Mouse (Mus musculus) midbrain, embryonic 14.5 days (tissue): ENCODE data around the gene Klc1. TPM values are rescaled to one million over a fixed set of nuclear protein-coding genes. Genes with fewer than 3 reads are reported as not detected.
A peak's percentile ranks its signal among the peaks of the same experiment; 100 is the strongest.

Source experiments
- ATAC-seq: fragments of 200-750 bp; cut with Nextera tagmentation; 2 replicates; pipeline ENCODE4 v1.8.0; 2017; ENCODE audit warnings: moderate number of reproducible peaks, moderate library complexity; ENCODE audit not compliant: low FRiP score, low TSS enrichment
- DNase-seq: peaks from one replicate; pipeline ENCODE4 v3.0.0-alpha.2; 2015
- H3K27ac ChIP-seq: fragments of 300-500 bp; sonication (generic); replicated peaks from 2 replicates; pipeline ENCODE4 v1.5.1; 2014; ENCODE audit warnings: mild to moderate bottlenecking, low read depth, low read length, moderate library complexity
- H3K27me3 ChIP-seq: fragments of 300-500 bp; sonication (generic); 2 replicates; pipeline ENCODE4 v1.6.1; 2014; ENCODE audit warnings: low read length, control low read depth, mixed read lengths; ENCODE audit not compliant: control insufficient read depth, insufficient read depth
- H3K36me3 ChIP-seq: fragments of 300-500 bp; sonication (generic); 2 replicates; pipeline ENCODE4 v1.6.1; 2014; ENCODE audit warnings: low read length, control low read depth; ENCODE audit not compliant: control insufficient read depth, insufficient read depth
- H3K4me1 ChIP-seq: fragments of 300-500 bp; sonication (generic); 2 replicates; pipeline ENCODE4 v1.6.1; 2014; ENCODE audit warnings: mild to moderate bottlenecking, antibody characterized with exemption, low read length, control low read depth; ENCODE audit not compliant: control insufficient read depth, insufficient read depth
- H3K4me2 ChIP-seq: fragments of 300-500 bp; sonication (generic); 2 replicates; pipeline ENCODE4 v1.6.1; 2014; ENCODE audit warnings: mild to moderate bottlenecking, low read length, moderate library complexity
- H3K4me3 ChIP-seq: fragments of 300-500 bp; sonication (generic); replicated peaks from 2 replicates; pipeline ENCODE4 v1.5.1; 2014; ENCODE audit warnings: low read depth, low read length
- H3K9ac ChIP-seq: fragments of 300-500 bp; sonication (generic); replicated peaks from 2 replicates; pipeline ENCODE4 v1.6.1; 2014; ENCODE audit warnings: mild to moderate bottlenecking, low read length, moderate library complexity
- H3K9me3 ChIP-seq: fragments of 300-500 bp; sonication (generic); 2 replicates; pipeline ENCODE4 v1.6.1; 2016; ENCODE audit warnings: low read length, control low read depth, mixed read lengths; ENCODE audit not compliant: control insufficient read depth
- WGBS: fragments of 180-500 bp; shearing (Covaris S2); extraction: QIAGEN DNeasy Blood & Tissue Kit; methylation state at CpG from one replicate; pipeline ENCODE4 v1.1.7; 2014; 5-methylcytosine and 5-hydroxymethylcytosine counted together
- polyA plus RNA-seq: library from polyadenylated mRNA; unstranded; fragments of >200 nt; fragmentation: Nextera tagmentation; extraction: Ambion mirVana; gene quantifications from 2 replicates; pipeline ENCODE4 v1.2.1, GENCODE M21; 2014

The Klc1 gene
- polyA plus RNA-seq, 1 experiment from 2014 or later, result 628 TPM

GRCm38 (mm10) chr12:111722654-111723053 lies 36.0 kb upstream of the Klc1 start:
- DNase-seq (peak; percentile 52), ATAC-seq (no peak)
- 75% methylated on average over 9 of the region's 9 CpGs for WGBS
- Histone ChIP-seq H3K9ac (no peak overlapping the region), H3K4me2 (no peak overlapping the region), H3K9me3 (no peaks in the 10 kb centered on the region), H3K36me3 (peaks cover 25% of the 10 kb centered on the region), H3K27ac (no peak overlapping the region), H3K4me1 (no peaks in the 10 kb centered on the region), H3K27me3 (no peaks in the 10 kb centered on the region), H3K4me3 (no peak overlapping the region)

DNA sequence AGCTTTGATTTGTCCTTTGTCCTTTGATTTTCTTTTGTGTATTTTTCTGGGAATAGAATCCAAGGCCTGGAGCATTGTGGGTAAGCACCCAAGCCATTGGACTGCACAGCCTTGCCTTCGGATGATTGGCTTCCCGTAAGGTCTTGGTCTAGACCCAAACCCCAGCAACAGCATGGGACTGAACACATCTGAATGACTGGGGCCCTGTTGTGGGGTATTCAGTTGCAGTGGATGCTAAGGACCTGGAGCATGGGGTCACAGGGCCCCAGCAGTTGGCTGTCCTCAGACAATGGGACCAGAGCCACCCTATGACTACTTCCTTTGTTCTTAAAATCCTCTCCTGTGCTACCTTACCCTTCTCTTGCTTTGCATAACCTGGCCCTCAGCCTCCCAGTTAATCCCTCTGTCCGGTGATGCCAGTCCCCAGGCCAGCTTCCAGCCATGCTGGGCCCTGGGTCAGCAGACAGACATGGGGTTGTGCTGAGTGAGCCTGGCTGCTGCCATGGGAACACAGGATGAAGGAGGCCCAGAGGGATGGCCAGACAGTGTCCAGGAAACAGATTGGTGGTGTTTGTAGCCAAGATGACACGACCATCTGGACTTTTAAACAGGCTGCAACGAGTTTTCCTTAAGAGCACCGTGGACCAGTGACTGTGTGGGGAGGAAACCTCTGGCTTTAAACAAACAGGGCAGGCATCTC lies 33.9 kb upstream of the Klc1 start:
- Histone ChIP-seq H3K9me3 (no peaks in the 10 kb centered on the region), H3K27me3 (no peaks in the 10 kb centered on the region), H3K4me3 (no peak overlapping the region), H3K4me2 (no peak overlapping the region), H3K27ac (peak overlapping the region; percentile 41; the same call in 1 of the 2 replicates), H3K4me1 (no peaks in the 10 kb centered on the region), H3K9ac (no peak overlapping the region; the same call in 1 of the 2 replicates), H3K36me3 (peaks cover 36% of the 10 kb centered on the region)
- ATAC-seq, result no peak
- DNase-seq, result peak; percentile 21
- 23% methylated on average over 6 of the region's 6 CpGs for WGBS

GRCm38 (mm10) chr12:111725338-111726121 lies 33.1 kb upstream of the Klc1 start:
- Histone ChIP-seq H3K27me3 (no peaks in the 10 kb centered on the region), H3K4me3 (no peak overlapping the region), H3K9ac (no peak overlapping the region), H3K27ac (0 out of 2 replicates have a peak overlapping the region, but pooled peaks have one; percentile 8), H3K9me3 (no peaks in the 10 kb centered on the region), H3K36me3 (peaks cover 38% of the 10 kb centered on the region), H3K4me1 (no peaks in the 10 kb centered on the region), H3K4me2 (no peak overlapping the region)
- ATAC-seq (no peak), DNase-seq (no peak)
- WGBS, result 65% methylated on average over 12 of the region's 12 CpGs

GRCm38 (mm10) chr12:111726122-111726463 lies 32.6 kb upstream of the Klc1 start:
- Histone ChIP-seq H3K36me3 (peaks cover 38% of the 10 kb centered on the region), H3K4me1 (no peaks in the 10 kb centered on the region), H3K9me3 (no peaks in the 10 kb centered on the region), H3K27ac (0 out of 2 replicates have a peak overlapping the region, but pooled peaks have one; percentile 8), H3K9ac (no peak overlapping the region), H3K27me3 (no peaks in the 10 kb centered on the region), H3K4me2 (no peak overlapping the region), H3K4me3 (no peak overlapping the region)
- ATAC-seq, result no peak
- no peak for DNase-seq
- 72% methylated on average over 4 of the region's 4 CpGs for whole genome bisulfite sequencing

DNA sequence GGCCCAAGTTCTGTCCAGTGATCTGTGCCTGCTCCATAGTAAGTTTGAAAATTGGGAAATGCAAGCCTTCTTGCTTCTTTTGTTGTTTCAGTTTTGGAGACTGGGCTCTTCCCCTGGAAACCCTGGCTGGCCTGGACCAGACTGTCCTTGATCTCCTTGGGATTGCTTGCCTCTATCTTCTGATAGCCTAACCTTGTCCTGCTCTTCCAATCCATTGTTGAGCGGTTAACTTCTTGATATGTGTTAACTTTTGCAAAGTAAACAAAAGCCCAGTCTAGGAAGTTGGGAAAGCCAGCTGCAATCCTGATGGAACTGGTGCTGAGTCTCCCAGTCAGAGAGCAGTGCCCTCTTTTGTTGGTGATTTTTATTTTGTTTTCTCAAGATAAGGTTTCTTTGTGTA lies 30.7 kb upstream of the Klc1 start:
- Histone ChIP-seq H3K36me3 (peaks cover 45% of the 10 kb centered on the region), H3K9me3 (no peaks in the 10 kb centered on the region), H3K27me3 (no peaks in the 10 kb centered on the region), H3K4me3 (no peak overlapping the region), H3K4me1 (0 out of 2 replicates have a peak, but pooled peaks cover 4% of the 10 kb centered on the region), H3K27ac (no peak overlapping the region), H3K4me2 (no peak overlapping the region), H3K9ac (no peak overlapping the region)
- no peak for ATAC-seq
- DNase-seq, result no peak
- 94% methylated on average over 1 of the region's 1 CpGs for WGBS

DNA sequence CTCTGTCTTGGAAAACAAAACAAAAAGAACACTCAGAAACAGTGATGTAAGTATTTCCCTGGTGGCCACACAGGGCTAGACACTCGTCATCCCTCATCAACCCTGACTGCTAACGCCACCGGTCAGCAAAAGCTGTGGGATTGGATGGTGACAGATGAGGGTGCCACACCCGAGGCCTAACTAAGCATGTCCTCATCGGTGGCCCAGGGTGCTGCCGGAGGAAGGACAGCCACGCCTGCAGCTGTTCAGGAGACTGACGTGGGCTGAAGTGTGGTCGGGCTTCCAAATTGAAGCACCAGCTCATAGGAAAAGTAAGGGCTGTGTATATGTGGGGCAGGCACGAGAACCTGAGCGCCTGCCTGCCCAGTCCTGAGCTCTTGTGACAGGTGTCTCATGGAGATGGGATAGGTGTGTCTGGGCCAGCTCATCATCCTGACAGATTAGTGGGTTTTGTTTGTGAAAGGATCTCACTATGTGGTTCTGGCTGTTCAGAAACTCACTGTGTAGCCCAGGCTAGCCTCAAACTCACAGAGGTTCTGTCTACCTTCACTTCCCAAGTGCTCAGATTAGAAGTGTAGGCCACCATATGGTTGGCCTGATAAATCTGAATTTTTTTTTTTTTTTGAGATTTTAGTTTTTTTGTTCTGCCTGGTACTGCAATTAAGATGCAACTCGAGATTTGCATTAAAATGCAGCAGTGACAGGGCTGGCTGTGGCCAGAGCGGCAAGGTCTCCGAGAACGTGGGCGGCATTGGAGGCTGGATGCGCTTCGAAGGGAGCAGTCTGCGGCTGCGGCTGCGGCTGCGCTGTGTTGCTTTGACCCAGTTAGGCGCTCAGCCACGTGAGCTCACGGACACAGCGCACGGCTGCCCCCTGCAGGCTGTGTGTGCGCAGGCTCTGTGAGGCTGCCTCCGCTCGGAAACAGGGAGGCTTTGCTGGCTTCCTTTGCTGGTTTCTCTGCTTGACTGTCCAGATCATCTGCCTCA lies 26.5 kb upstream of the Klc1 start:
- Histone ChIP-seq H3K36me3 (peaks cover 24% of the 10 kb centered on the region), H3K27me3 (no peaks in the 10 kb centered on the region), H3K4me1 (0 out of 2 replicates have a peak, but pooled peaks cover 4% of the 10 kb centered on the region), H3K9ac (peak overlapping the region; percentile 23; the same call in 1 of the 2 replicates), H3K4me3 (0 out of 2 replicates have a peak overlapping the region, but pooled peaks have one; percentile 4), H3K9me3 (no peaks in the 10 kb centered on the region), H3K27ac (0 out of 2 replicates have a peak overlapping the region, but pooled peaks have one; percentile 26), H3K4me2 (peak overlapping the region; percentile 45)
- DNase-seq (peak; percentile 97), ATAC-seq (peak; percentile 91)
- whole genome bisulfite sequencing, result 33% methylated on average over 30 of the region's 30 CpGs

GRCm38 (mm10) chr12:111732921-111733320 lies 25.7 kb upstream of the Klc1 start:
- Histone ChIP-seq H3K4me2 (peak overlapping the region; percentile 45), H3K4me1 (0 out of 2 replicates have a peak, but pooled peaks cover 4% of the 10 kb centered on the region), H3K9ac (peak overlapping the region; percentile 23; the same call in 1 of the 2 replicates), H3K36me3 (peaks cover 19% of the 10 kb centered on the region), H3K27ac (0 out of 2 replicates have a peak overlapping the region, but pooled peaks have one; percentile 26), H3K9me3 (no peaks in the 10 kb centered on the region), H3K27me3 (no peaks in the 10 kb centered on the region), H3K4me3 (no peak overlapping the region)
- ATAC-seq (peak; percentile 31; the same call in 1 of the 2 replicates), DNase-seq (no peak)
- WGBS, result 57% methylated on average over 5 of the region's 5 CpGs

DNA sequence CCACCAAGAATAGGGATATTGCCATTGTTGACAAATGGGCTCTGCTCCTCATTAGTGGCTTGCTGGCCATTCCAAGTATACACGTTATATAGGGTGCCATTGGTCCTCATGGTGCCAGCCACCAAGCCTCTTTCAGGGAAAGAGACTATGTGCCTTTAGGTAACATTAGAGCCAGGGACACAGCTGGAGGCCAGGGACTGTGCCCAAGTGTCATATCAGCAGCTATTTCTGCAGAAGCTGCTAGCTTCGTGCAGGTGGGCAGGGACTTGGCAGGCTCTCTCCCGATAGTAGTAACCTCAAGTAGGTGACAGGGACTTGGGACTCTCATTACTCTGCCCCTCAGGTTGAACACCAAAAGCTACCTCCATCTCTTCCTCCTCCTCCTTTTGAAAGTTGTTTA lies 23.7 kb upstream of the Klc1 start:
- Histone ChIP-seq H3K4me2 (no peak overlapping the region), H3K27me3 (no peaks in the 10 kb centered on the region), H3K27ac (no peak overlapping the region), H3K4me1 (0 out of 2 replicates have a peak, but pooled peaks cover 4% of the 10 kb centered on the region), H3K9me3 (no peaks in the 10 kb centered on the region), H3K36me3 (peaks cover 8% of the 10 kb centered on the region), H3K9ac (no peak overlapping the region), H3K4me3 (no peak overlapping the region)
- no peak for DNase-seq
- WGBS, result 94% methylated on average over 3 of the region's 3 CpGs
- no peak for ATAC-seq
